Mouse (Mus musculus) thymus, postnatal 14 days (tissue): ENCODE results near the gene Chd6.

Experiments
- DNase-seq: peaks from one replicate; pipeline ENCODE4 v3.0.0; 2021

The Chd6 gene

GRCm38 (mm10) chr2:161066097-161066759 lies 42.6 kb downstream of the Chd6 start:
- DNase-seq, result no peak

GRCm38 (mm10) chr2:161065594-161065993 lies 43.3 kb downstream of the Chd6 start:
- DNase-seq, result no peak

GRCm38 (mm10) chr2:161064836-161065235 lies 44.0 kb downstream of the Chd6 start:
- DNase-seq, result no peak

GRCm38 (mm10) chr2:161058841-161059240 lies 50.0 kb downstream of the Chd6 start:
- DNase-seq, result no peak

- no peak for DNase-seq
These were observed 55.1 kb downstream of the Chd6 start for GRCm38 (mm10) chr2:161053765-161054164.

GRCm38 (mm10) chr2:161052175-161052574 lies 56.7 kb downstream of the Chd6 start:
- no peak for DNase-seq

- DNase-seq, result no peak
These were observed 59.4 kb downstream of the Chd6 start for GRCm38 (mm10) chr2:161049426-161049825.

- DNase-seq, result no peak
These were observed 64.2 kb downstream of the Chd6 start for GRCm38 (mm10) chr2:161044492-161045201.

GRCm38 (mm10) chr2:161042874-161043273 lies 66.0 kb downstream of the Chd6 start:
- peak; percentile 16 for DNase-seq

- DNase-seq, result no peak
These were observed 68.1 kb downstream of the Chd6 start for GRCm38 (mm10) chr2:161040743-161041142.

- DNase-seq, result no peak
These were observed 71.1 kb downstream of the Chd6 start for GRCm38 (mm10) chr2:161037766-161038165.

- DNase-seq, result no peak
These were observed 75.7 kb downstream of the Chd6 start for GRCm38 (mm10) chr2:161033141-161033540.

GRCm38 (mm10) chr2:161032394-161032793 lies 76.5 kb downstream of the Chd6 start:
- no peak for DNase-seq

GRCm38 (mm10) chr2:161024606-161025005 lies 84.3 kb downstream of the Chd6 start:
- no peak for DNase-seq

GRCm38 (mm10) chr2:161017913-161018312 lies 91.0 kb downstream of the Chd6 start:
- DNase-seq, result no peak

- DNase-seq, result no peak
These were observed 96.2 kb downstream of the Chd6 start for GRCm38 (mm10) chr2:161012577-161013251.

GRCm38 (mm10) chr2:161004338-161004737 lies 104.5 kb downstream of the Chd6 start:
- DNase-seq, result no peak

- DNase-seq, result no peak
These were observed 111.7 kb downstream of the Chd6 start for GRCm38 (mm10) chr2:160996987-160997763.

GRCm38 (mm10) chr2:160994181-160994580 lies 114.7 kb downstream of the Chd6 start:
- DNase-seq, result no peak

GRCm38 (mm10) chr2:160992465-160992864 lies 116.4 kb downstream of the Chd6 start:
- DNase-seq, result no peak

- no peak for DNase-seq
These were observed 118.4 kb downstream of the Chd6 start for GRCm38 (mm10) chr2:160990339-160991070.

GRCm38 (mm10) chr2:160987503-160987902 lies 121.4 kb downstream of the Chd6 start:
- DNase-seq, result no peak
